Mouse (Mus musculus): ENCODE measurements around the gene Mmd2. TPM values are rescaled to one million over a fixed set of nuclear protein-coding genes. Genes with fewer than 3 reads are reported as not detected.

Mmd2 gene
- polyA plus RNA-seq, 1 experiment from 2014 or later, result 4.2 TPM

DNA sequence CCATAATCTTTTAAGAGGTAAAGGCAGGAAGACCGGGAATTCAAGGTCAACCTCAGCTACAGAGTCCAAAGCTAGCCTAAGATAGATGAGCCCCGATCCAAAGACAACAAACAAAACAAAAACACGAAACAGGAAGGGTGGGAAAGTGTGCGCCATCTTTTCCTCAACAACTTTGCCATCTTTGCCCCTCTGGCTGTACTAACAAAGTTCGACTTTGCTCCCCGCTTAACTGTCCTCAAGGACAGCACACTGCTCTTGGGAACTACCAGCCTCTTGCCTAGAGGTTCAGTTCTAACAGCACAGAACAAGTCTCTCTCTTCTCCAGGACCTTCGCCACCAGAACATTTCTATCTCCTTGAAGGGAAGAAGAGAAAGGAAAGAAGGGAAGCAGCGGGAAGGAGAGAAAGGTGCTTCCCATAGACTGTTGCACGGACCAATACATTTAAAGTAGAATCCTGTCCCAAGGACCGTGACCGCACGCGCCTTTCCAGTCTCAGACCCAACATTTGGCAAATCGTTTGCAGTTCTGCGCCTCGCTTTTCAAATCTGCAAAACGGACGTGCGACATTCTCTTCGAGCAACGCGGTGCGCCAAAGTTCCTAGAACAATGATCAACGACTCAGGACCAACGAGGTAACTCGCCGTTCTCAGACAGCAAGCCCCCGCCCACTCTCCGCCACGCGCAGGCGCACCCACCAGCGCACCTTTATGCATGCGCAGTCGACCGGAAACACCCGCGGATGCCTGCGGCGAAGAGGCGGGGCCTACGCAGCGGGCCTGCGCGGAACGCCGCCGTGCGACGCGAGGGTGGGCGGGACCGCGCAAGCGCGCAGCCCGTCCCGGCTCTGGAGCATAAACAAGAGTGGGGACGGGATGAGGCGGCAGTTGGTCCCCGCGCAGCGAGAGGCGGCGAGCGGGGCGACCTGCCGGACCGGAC lies 20.4 kb upstream of the Mmd2 start:
- WGBS, result under 1% methylated on average over 69 of the region's 69 CpGs
- Histone ChIP-seq H3K27me3 (replicated peaks) (no peaks in the 10 kb centered on the region), H3K4me3 (replicated peaks) (peak overlapping the region; percentile 84), H3K4me1 (peaks cover 11% of the 10 kb centered on the region), H3K9ac (peak overlapping the region; percentile 86), H3K4me2 (peak overlapping the region; percentile 84), H3K9me3 (no peaks in the 10 kb centered on the region), H3K36me3 (peaks cover under 1% of the 10 kb centered on the region; the same call in 1 of the 2 replicates), H3K27ac (peak overlapping the region; percentile 84)
- peak; percentile 97 for ATAC-seq (ENCODE audit: insufficient read depth, low FRiP score, low read depth)

DNA sequence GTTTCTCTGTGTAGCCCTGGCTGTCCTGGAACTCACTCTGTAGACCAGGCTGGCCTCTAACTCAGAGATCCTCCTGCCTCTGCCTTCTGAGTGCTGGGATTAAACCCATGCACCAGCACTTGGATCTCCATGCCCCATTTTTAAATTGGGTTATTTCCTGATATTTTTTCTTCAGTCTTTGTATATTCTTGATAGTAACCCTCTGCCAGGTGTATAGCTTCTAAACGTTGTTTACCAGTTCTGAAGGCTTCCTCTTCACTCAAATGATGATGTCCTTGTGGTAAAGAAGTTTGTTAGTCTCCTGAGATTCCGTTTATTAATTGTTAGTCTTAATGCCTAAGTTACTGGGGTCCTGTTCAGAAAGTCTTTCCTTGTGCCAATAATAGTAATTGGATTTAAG lies 18.8 kb upstream of the Mmd2 start, which contains the start of gene Wipi2:
Gene Wipi2, plus strand, starts transcription at position 301 of the 400 bp plus-strand sequence.
- H3K4me2 ChIP-seq, result peak within 1 kb of the TSS; percentile 64
- no peaks in the 10 kb centered on the region for H3K9me3 ChIP-seq
- H3K36me3 ChIP-seq, result no peaks in the 10 kb centered on the region
- peak within 1 kb of the TSS; percentile 84; the same call in 1 of the 2 replicates for H3K27ac ChIP-seq
- ATAC-seq (ENCODE audit: insufficient read depth, low FRiP score, low read depth), result no peak
- peaks cover 11% of the 10 kb centered on the region for H3K4me1 ChIP-seq
- WGBS, result 91% methylated on average over 2 of the region's 2 CpGs
- H3K9ac ChIP-seq, result peak within 1 kb of the TSS; percentile 57; the same call in 1 of the 2 replicates
- H3K27me3 ChIP-seq (replicated peaks), result no peaks in the 10 kb centered on the region
- peak within 1 kb of the TSS; percentile 84 for H3K4me3 ChIP-seq (replicated peaks)

DNA sequence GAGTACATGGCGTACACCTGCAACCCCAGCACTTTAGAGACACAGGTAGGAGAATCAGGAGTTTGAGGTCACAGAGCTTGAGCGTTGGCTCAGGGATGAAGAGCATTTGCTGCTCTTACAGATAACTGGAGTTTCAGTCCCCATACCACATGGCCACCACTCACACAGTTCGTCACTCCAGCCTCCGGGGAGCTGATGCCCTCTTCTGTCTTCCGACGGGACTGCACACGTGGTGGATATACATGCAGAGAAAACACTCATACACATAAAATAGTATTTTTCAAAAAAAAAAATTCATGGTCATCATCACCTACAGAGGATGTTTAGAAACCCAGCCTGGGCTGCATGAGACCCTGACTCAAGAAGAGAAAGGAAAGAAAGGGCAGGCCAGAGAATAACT lies 14.5 kb upstream of the Mmd2 start:
- no peaks in the 10 kb centered on the region for H3K4me1 ChIP-seq
- no peak overlapping the region for H3K4me3 ChIP-seq (replicated peaks)
- H3K36me3 ChIP-seq, result no peaks in the 10 kb centered on the region
- H3K4me2 ChIP-seq, result no peak overlapping the region
- no peaks in the 10 kb centered on the region for H3K27me3 ChIP-seq (replicated peaks)
- ATAC-seq (ENCODE audit: insufficient read depth, low FRiP score, low read depth), result no peak
- H3K27ac ChIP-seq, result no peak overlapping the region
- H3K9ac ChIP-seq, result no peak overlapping the region
- WGBS, result 88% methylated on average over 7 of the region's 7 CpGs
- no peaks in the 10 kb centered on the region for H3K9me3 ChIP-seq

DNA sequence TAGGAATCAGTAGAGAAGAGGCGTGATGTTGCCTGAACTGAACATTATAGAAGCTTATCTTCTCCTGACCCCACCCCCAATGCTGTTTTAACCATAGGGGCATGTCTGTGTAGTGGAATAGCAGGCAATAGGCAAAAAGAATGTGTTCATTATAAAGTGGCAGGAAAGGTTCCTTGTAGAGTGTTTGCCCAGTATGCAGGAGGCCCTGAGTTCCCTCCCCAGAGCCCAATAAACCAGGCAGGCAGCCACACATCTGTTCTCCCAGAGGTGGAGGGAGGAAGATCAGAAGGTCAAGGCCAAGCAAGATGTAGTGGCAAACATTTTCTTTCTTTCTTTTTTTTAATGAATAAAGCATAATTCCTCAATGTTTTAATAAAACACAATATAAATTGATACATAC lies 13.5 kb upstream of the Mmd2 start:
- Histone ChIP-seq H3K36me3 (no peaks in the 10 kb centered on the region), H3K27me3 (replicated peaks) (no peaks in the 10 kb centered on the region), H3K9ac (no peak overlapping the region), H3K4me1 (no peaks in the 10 kb centered on the region), H3K9me3 (no peaks in the 10 kb centered on the region), H3K4me3 (replicated peaks) (no peak overlapping the region), H3K27ac (no peak overlapping the region), H3K4me2 (no peak overlapping the region)
- no peak for ATAC-seq (ENCODE audit: insufficient read depth, low FRiP score, low read depth)
- 57% methylated on average over 1 of the region's 1 CpGs for WGBS

DNA sequence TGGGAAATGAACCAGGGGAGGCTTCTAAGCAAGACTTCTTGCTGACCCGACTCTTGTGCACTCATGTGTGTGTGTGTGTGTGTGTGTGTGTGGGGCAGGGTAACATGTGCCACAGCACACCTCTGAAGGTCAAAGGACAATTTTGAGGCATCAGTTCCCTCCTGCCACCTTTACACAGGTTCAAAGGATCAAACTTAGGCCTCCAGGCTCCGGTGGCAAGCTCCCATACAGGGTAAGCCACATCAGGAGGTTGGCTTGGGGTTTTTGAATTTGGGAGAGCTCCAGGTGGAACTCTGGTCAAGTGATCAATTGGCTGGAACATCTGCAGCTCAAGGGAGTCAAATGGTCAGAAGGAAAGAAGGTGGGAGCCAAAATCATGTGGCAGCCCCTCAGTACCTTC lies 12.8 kb upstream of the Mmd2 start:
- WGBS, result 77% methylated on average over 2 of the region's 2 CpGs
- no peaks in the 10 kb centered on the region for H3K9me3 ChIP-seq
- no peaks in the 10 kb centered on the region for H3K36me3 ChIP-seq
- H3K9ac ChIP-seq, result no peak overlapping the region
- no peak overlapping the region for H3K27ac ChIP-seq
- no peak overlapping the region for H3K4me3 ChIP-seq (replicated peaks)
- no peaks in the 10 kb centered on the region for H3K4me1 ChIP-seq
- H3K4me2 ChIP-seq, result no peak overlapping the region
- no peaks in the 10 kb centered on the region for H3K27me3 ChIP-seq (replicated peaks)
- no peak for ATAC-seq (ENCODE audit: insufficient read depth, low FRiP score, low read depth)

DNA sequence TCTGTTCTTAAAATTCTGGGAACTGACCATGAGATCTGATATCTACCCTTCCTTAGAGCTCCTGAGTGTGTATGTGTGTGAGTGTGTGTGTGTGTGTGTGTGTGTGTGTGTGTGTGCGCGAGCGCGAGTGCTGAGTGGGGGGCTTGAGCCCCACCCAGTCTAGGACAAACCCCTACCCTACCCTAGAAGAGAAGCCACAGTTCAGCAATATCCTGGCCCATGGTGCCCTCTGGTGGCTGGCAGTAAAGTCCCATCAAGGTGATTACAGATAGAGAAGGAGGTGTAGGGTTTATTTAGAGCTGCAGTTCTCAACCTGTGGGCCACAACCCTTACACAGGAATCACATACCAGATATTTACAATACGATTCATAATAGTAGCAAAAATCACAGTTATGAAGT lies 11.3 kb upstream of the Mmd2 start:
- Histone ChIP-seq H3K4me2 (no peak overlapping the region), H3K9ac (no peak overlapping the region), H3K36me3 (no peaks in the 10 kb centered on the region), H3K4me1 (no peaks in the 10 kb centered on the region), H3K27me3 (replicated peaks) (no peaks in the 10 kb centered on the region), H3K4me3 (replicated peaks) (no peak overlapping the region), H3K27ac (no peak overlapping the region), H3K9me3 (no peaks in the 10 kb centered on the region)
- 32% methylated on average over 5 of the region's 5 CpGs for WGBS
- ATAC-seq (ENCODE audit: insufficient read depth, low FRiP score, low read depth), result no peak

DNA sequence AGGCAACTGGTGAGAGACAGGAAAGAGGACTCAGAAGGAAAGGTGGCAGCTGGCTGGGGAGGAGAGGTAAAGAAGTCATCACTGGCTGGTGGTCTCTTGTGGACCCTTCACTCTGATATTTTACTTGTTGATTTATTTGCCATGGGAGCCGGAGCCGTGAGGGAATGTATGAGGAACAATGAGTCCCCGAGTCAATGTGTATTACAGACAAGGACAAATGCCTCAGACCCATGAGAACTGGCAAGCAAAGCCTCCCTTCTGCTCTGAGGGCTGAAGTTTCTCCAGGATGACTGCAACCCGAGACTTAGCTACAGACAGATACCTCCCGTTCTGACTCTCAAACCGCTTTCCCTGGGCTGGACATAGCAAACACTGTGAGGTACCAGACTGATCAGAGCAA lies 7.7 kb upstream of the Mmd2 start:
- 44% methylated on average over 6 of the region's 6 CpGs for WGBS
- no peaks in the 10 kb centered on the region for H3K4me1 ChIP-seq
- H3K4me3 ChIP-seq (replicated peaks), result no peak overlapping the region
- no peaks in the 10 kb centered on the region for H3K36me3 ChIP-seq
- no peak overlapping the region for H3K4me2 ChIP-seq
- no peak for ATAC-seq (ENCODE audit: insufficient read depth, low FRiP score, low read depth)
- no peak overlapping the region for H3K9ac ChIP-seq
- no peaks in the 10 kb centered on the region for H3K27me3 ChIP-seq (replicated peaks)
- H3K27ac ChIP-seq, result no peak overlapping the region
- H3K9me3 ChIP-seq, result no peaks in the 10 kb centered on the region

DNA sequence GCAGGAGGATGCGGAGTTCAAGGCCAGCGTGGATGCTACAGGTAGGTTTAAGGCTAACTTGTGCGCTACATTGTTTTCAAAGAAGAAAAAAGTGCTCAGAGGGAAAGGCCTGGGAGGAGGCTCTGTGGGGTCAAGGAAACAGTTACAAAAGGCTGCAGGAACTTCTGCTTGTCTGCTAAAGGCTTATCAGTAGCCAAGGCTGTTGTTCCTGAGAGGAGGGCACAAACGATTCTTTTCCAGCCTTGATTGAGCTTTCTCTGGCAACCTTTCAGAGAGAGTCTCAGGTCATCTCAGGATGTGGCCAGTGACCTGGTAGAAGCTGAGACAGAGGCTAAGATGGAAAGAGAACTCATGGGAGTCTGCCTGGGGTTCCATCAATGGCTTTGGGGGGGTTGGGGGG lies 7.0 kb upstream of the Mmd2 start:
- no peaks in the 10 kb centered on the region for H3K36me3 ChIP-seq
- no peaks in the 10 kb centered on the region for H3K9me3 ChIP-seq
- H3K27me3 ChIP-seq (replicated peaks), result no peaks in the 10 kb centered on the region
- H3K4me3 ChIP-seq (replicated peaks), result no peak overlapping the region
- H3K4me2 ChIP-seq, result no peak overlapping the region
- H3K9ac ChIP-seq, result no peak overlapping the region
- H3K4me1 ChIP-seq, result no peaks in the 10 kb centered on the region
- no peak overlapping the region for H3K27ac ChIP-seq
- no peak for ATAC-seq (ENCODE audit: insufficient read depth, low FRiP score, low read depth)
- 79% methylated on average over 4 of the region's 4 CpGs for WGBS

DNA sequence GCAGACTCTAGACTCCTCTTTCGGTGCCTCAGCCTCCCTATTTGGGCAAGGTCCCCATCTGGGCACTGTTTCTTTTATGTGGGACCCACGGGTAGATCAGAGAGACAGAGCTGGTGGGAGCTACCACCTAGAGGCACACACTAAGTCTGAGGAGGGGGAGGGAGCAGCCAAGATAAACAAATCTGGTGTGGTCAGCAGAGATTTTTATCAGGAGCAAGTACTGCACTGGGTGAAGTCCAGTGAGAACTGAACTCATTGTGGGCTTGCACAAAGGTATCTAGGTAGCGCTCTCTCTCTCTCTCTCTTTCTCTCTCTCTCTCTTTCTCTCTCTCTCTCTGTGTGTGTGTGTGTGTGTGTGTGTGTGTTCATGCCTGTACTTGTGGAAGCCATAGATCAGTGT lies 5.9 kb upstream of the Mmd2 start:
- Histone ChIP-seq H3K9ac (no peak overlapping the region), H3K9me3 (no peaks in the 10 kb centered on the region), H3K4me3 (replicated peaks) (no peak overlapping the region), H3K4me1 (no peaks in the 10 kb centered on the region), H3K27ac (no peak overlapping the region), H3K4me2 (no peak overlapping the region), H3K27me3 (replicated peaks) (0 out of 2 replicates have a peak, but pooled peaks cover 2% of the 10 kb centered on the region), H3K36me3 (no peaks in the 10 kb centered on the region)
- no peak; the same call in 1 of the 2 replicates for ATAC-seq (ENCODE audit: insufficient read depth, low FRiP score, low read depth)
- 57% methylated on average over 3 of the region's 3 CpGs for WGBS

DNA sequence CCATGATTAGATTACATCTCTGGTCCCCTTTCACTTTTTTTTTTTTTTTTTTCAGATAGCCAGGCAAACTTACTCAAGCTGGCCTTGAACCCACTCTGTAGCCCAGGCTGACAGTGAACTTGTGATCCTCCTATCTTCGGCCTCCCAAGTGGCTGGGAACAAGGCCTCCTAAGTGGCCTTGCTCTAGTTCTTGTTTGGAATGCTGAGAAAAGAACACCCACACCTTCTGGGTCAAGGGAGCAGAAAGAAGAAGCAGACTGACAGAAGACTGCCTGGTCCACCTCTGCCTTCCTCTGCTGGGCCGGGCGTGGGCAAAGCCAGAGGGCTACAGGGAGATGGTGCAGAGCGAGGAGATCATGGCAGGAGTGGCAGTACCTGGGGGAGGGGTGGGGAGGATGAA lies 1.8 kb upstream of the Mmd2 start:
- no peak for ATAC-seq (ENCODE audit: insufficient read depth, low FRiP score, low read depth)
- WGBS, result 80% methylated on average over 4 of the region's 4 CpGs

DNA sequence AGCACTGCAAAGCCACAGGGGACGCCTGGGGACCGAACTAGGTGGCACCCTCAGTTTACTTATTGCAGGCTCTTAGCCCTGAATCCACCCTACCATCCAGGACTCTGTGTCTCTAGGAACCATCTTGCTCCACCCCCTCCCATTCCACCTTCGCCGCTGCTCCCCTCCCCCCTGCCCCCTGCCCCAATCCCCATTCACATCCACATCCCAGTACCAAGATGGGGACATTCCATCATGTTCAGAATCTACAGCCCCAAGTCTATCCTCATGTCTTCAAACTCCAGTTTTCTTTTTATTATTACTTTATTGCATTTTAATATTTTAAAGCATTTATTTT lies 357 bp upstream of the Mmd2 start:
- Histone ChIP-seq H3K27me3 (replicated peaks) (0 out of 2 replicates have a peak, but pooled peaks cover 7% of the 10 kb centered on the region), H3K4me3 (replicated peaks) (peak overlapping the region; percentile 39), H3K4me2 (peak overlapping the region; percentile 75), H3K4me1 (0 out of 2 replicates have a peak, but pooled peaks cover 3% of the 10 kb centered on the region), H3K36me3 (no peaks in the 10 kb centered on the region), H3K9ac (no peak overlapping the region), H3K9me3 (no peaks in the 10 kb centered on the region), H3K27ac (no peak overlapping the region)
- ATAC-seq (ENCODE audit: insufficient read depth, low FRiP score, low read depth), result no peak
- WGBS, result 13% methylated on average over 4 of the region's 4 CpGs

More for the DNA sequence above, 1.8 kb upstream of the Mmd2 start:
- H3K36me3 ChIP-seq, result no peaks in the 10 kb centered on the region
- no peak overlapping the region for H3K27ac ChIP-seq
- H3K27me3 ChIP-seq (replicated peaks), result 0 out of 2 replicates have a peak, but pooled peaks cover 7% of the 10 kb centered on the region
- 0 out of 2 replicates have a peak, but pooled peaks cover 3% of the 10 kb centered on the region for H3K4me1 ChIP-seq
- no peak overlapping the region for H3K9ac ChIP-seq
- H3K4me2 ChIP-seq, result no peak overlapping the region
- H3K9me3 ChIP-seq, result no peaks in the 10 kb centered on the region
- H3K4me3 ChIP-seq (replicated peaks), result no peak overlapping the region

DNA sequence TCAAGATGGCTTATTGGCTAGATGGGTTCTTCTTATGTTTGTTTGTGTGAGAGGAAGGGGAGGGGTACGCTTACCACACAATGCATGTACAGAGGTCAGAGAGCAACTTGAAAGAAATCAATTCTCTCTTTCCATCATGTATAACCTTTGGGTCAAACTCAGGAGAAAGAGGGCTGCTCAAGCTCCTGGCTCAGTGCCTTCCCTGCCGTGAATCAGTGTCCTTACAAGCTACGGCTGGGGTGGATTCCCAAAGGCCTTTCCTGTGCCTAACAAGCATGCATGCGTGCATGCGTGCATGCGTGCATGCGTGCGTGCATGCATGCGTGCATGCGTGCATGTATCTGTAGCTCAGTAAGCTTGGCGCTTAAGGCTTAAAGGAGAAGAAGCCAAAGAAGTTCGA lies 3.3 kb downstream of the Mmd2 start:
- 0 out of 2 replicates have a peak, but pooled peaks cover 7% of the 10 kb centered on the region for H3K27me3 ChIP-seq (replicated peaks)
- H3K27ac ChIP-seq, result no peak overlapping the region
- H3K9ac ChIP-seq, result no peak overlapping the region
- H3K36me3 ChIP-seq, result no peaks in the 10 kb centered on the region
- ATAC-seq (ENCODE audit: insufficient read depth, low FRiP score, low read depth), result no peak
- 87% methylated on average over 12 of the region's 12 CpGs for WGBS
- H3K9me3 ChIP-seq, result no peaks in the 10 kb centered on the region
- 0 out of 2 replicates have a peak, but pooled peaks cover 3% of the 10 kb centered on the region for H3K4me1 ChIP-seq
- no peak overlapping the region for H3K4me3 ChIP-seq (replicated peaks)
- no peak overlapping the region for H3K4me2 ChIP-seq

Data from stomach, embryonic 15.5 days (tissue).